Mouse (Mus musculus) forebrain, embryonic 15.5 days (tissue): ENCODE data around the gene Vwa8. TPM values are rescaled to one million over a fixed set of nuclear protein-coding genes. Genes with fewer than 3 reads are reported as not detected.

Experiments
- ATAC-seq: fragments of 200-750 bp; cut with Nextera tagmentation; replicated peaks from 2 replicates; pipeline ENCODE4 v1.8.0; 2017; ENCODE audit warnings: mild to moderate bottlenecking, moderate TSS enrichment, moderate library complexity
- H3K27ac ChIP-seq: fragments of 300-500 bp; sonication (generic); replicated peaks from 2 replicates; pipeline ENCODE4 v1.5.1; 2015; ENCODE audit warnings: mild to moderate bottlenecking, inconsistent platforms
- H3K27me3 ChIP-seq: fragments of 300-500 bp; sonication (generic); 2 replicates; pipeline ENCODE4 v1.6.1; 2015; ENCODE audit warnings: inconsistent platforms
- H3K36me3 ChIP-seq: fragments of 300-500 bp; sonication (generic); 2 replicates; pipeline ENCODE4 v1.6.1; 2015; ENCODE audit warnings: mild to moderate bottlenecking, inconsistent platforms
- H3K4me1 ChIP-seq: fragments of 300-500 bp; sonication (generic); 2 replicates; pipeline ENCODE4 v1.6.1; 2015; ENCODE audit warnings: inconsistent platforms
- H3K4me2 ChIP-seq: fragments of 300-500 bp; sonication (generic); replicated peaks from 2 replicates; pipeline ENCODE4 v1.6.1; 2015; ENCODE audit warnings: mild to moderate bottlenecking, inconsistent platforms
- H3K4me3 ChIP-seq: fragments of 300-500 bp; sonication (generic); 2 replicates; pipeline ENCODE4 v1.5.1; 2015; ENCODE audit warnings: mild to moderate bottlenecking, inconsistent platforms
- H3K9ac ChIP-seq: fragments of 300-500 bp; sonication (generic); replicated peaks from 2 replicates; pipeline ENCODE4 v1.6.1; 2015; ENCODE audit warnings: mild to moderate bottlenecking, inconsistent platforms
- H3K9me3 ChIP-seq: fragments of 300-500 bp; sonication (generic); 2 replicates; pipeline ENCODE4 v1.6.1; 2016; ENCODE audit warnings: inconsistent platforms
- WGBS: fragments of 180-500 bp; shearing (Covaris S2); methylation state at CpG from one replicate; pipeline ENCODE4 v1.1.7; 2015; ENCODE audit warnings: mixed read lengths; 5-methylcytosine and 5-hydroxymethylcytosine counted together
- polyA plus RNA-seq: library from polyadenylated mRNA; unstranded; fragments of >200 nt; fragmentation: Nextera tagmentation; extraction: Ambion mirVana; gene quantifications from 2 replicates; pipeline ENCODE4 v1.2.1, GENCODE M21; 2015

The Vwa8 gene
- polyA plus RNA-seq, 1 experiment from 2014 or later: 5.1 TPM

GRCm38 (mm10) chr14:79049544-79049943 lies 200.7 kb downstream of the Vwa8 start:
- Histone ChIP-seq H3K27me3 (no peaks in the 10 kb centered on the region), H3K27ac (no peak overlapping the region), H3K36me3 (no peaks in the 10 kb centered on the region), H3K4me1 (no peaks in the 10 kb centered on the region), H3K9ac (no peak overlapping the region), H3K4me3 (no peak overlapping the region), H3K9me3 (no peaks in the 10 kb centered on the region), H3K4me2 (no peak overlapping the region)
- WGBS: 84% methylated on average over 11 of the region's 11 CpGs
- no peak for ATAC-seq

GRCm38 (mm10) chr14:79065636-79066035 lies 216.8 kb downstream of the Vwa8 start:
- H3K27ac ChIP-seq: no peak overlapping the region
- 86% methylated on average over 3 of the region's 3 CpGs for WGBS
- H3K27me3 ChIP-seq: no peaks in the 10 kb centered on the region

GRCm38 (mm10) chr14:79069515-79069914 lies 220.7 kb downstream of the Vwa8 start:
- Histone ChIP-seq H3K9me3 (no peaks in the 10 kb centered on the region), H3K4me1 (no peaks in the 10 kb centered on the region), H3K4me2 (no peak overlapping the region), H3K4me3 (no peak overlapping the region), H3K9ac (no peak overlapping the region), H3K27me3 (no peaks in the 10 kb centered on the region), H3K36me3 (no peaks in the 10 kb centered on the region), H3K27ac (no peak overlapping the region)
- no peak for ATAC-seq
- 62% methylated on average over 1 of the region's 1 CpGs for WGBS

More at GRCm38 (mm10) chr14:79065636-79066035, 216.8 kb downstream of the Vwa8 start:
- no peaks in the 10 kb centered on the region for H3K4me1 ChIP-seq
- H3K4me2 ChIP-seq: no peak overlapping the region
- no peaks in the 10 kb centered on the region for H3K36me3 ChIP-seq
- no peak for ATAC-seq
- no peak overlapping the region for H3K4me3 ChIP-seq
- no peaks in the 10 kb centered on the region for H3K9me3 ChIP-seq
- no peak overlapping the region for H3K9ac ChIP-seq

- no peak for ATAC-seq
Measured at GRCm38 (mm10) chr14:79074786-79075185, 225.9 kb downstream of the Vwa8 start.

GRCm38 (mm10) chr14:79076560-79077300 lies 227.9 kb downstream of the Vwa8 start:
- H3K4me2 ChIP-seq: no peak overlapping the region
- H3K4me1 ChIP-seq: no peaks in the 10 kb centered on the region
- H3K27ac ChIP-seq: no peak overlapping the region
- no peaks in the 10 kb centered on the region for H3K36me3 ChIP-seq
- no peak overlapping the region for H3K4me3 ChIP-seq
- H3K27me3 ChIP-seq: no peaks in the 10 kb centered on the region
- no peak overlapping the region for H3K9ac ChIP-seq
- no peaks in the 10 kb centered on the region for H3K9me3 ChIP-seq
- WGBS: 79% methylated on average over 9 of the region's 9 CpGs
- ATAC-seq: no peak

More at GRCm38 (mm10) chr14:79074786-79075185, 225.9 kb downstream of the Vwa8 start:
- no peak overlapping the region for H3K4me3 ChIP-seq
- no peak overlapping the region for H3K9ac ChIP-seq
- H3K27me3 ChIP-seq: no peaks in the 10 kb centered on the region
- 92% methylated on average over 8 of the region's 8 CpGs for WGBS
- H3K27ac ChIP-seq: no peak overlapping the region
- no peaks in the 10 kb centered on the region for H3K4me1 ChIP-seq
- H3K9me3 ChIP-seq: no peaks in the 10 kb centered on the region
- H3K4me2 ChIP-seq: no peak overlapping the region
- H3K36me3 ChIP-seq: no peaks in the 10 kb centered on the region

GRCm38 (mm10) chr14:79083573-79083972 lies 234.7 kb downstream of the Vwa8 start:
- no peak for ATAC-seq
- no peak overlapping the region for H3K4me3 ChIP-seq
- no peaks in the 10 kb centered on the region for H3K36me3 ChIP-seq
- H3K4me1 ChIP-seq: no peaks in the 10 kb centered on the region
- H3K27ac ChIP-seq: no peak overlapping the region
- no peak overlapping the region for H3K4me2 ChIP-seq
- no peaks in the 10 kb centered on the region for H3K27me3 ChIP-seq
- no peaks in the 10 kb centered on the region for H3K9me3 ChIP-seq
- WGBS: 85% methylated on average over 7 of the region's 7 CpGs
- H3K9ac ChIP-seq: no peak overlapping the region

- no peak for ATAC-seq
- H3K4me3 ChIP-seq: no peak overlapping the region
- H3K4me1 ChIP-seq: peaks cover 11% of the 10 kb centered on the region; the same call in 1 of the 2 replicates
- H3K9me3 ChIP-seq: no peaks in the 10 kb centered on the region
- H3K27me3 ChIP-seq: no peaks in the 10 kb centered on the region
- no peak overlapping the region for H3K9ac ChIP-seq
- H3K36me3 ChIP-seq: no peaks in the 10 kb centered on the region
- no peak overlapping the region for H3K4me2 ChIP-seq
- WGBS: 88% methylated on average over 5 of the region's 5 CpGs
- no peak overlapping the region for H3K27ac ChIP-seq
Measured at GRCm38 (mm10) chr14:79086006-79086405, 237.2 kb downstream of the Vwa8 start.

GRCm38 (mm10) chr14:79089464-79089863 lies 240.6 kb downstream of the Vwa8 start:
- Histone ChIP-seq H3K4me3 (no peak overlapping the region), H3K9ac (no peak overlapping the region), H3K4me1 (peaks cover 11% of the 10 kb centered on the region; the same call in 1 of the 2 replicates), H3K36me3 (peaks cover 5% of the 10 kb centered on the region), H3K4me2 (no peak overlapping the region), H3K27ac (no peak overlapping the region), H3K27me3 (no peaks in the 10 kb centered on the region), H3K9me3 (0 out of 2 replicates have a peak, but pooled peaks cover under 1% of the 10 kb centered on the region)
- WGBS: 22% methylated on average over 2 of the region's 2 CpGs
- peak; percentile 68 for ATAC-seq

GRCm38 (mm10) chr14:79097181-79097580 lies 248.3 kb downstream of the Vwa8 start:
- 0 out of 2 replicates have a peak, but pooled peaks cover 3% of the 10 kb centered on the region for H3K9me3 ChIP-seq
- no peaks in the 10 kb centered on the region for H3K4me1 ChIP-seq
- H3K27me3 ChIP-seq: no peaks in the 10 kb centered on the region
- WGBS: 82% methylated on average over 12 of the region's 12 CpGs
- H3K4me3 ChIP-seq: no peak overlapping the region
- no peak overlapping the region for H3K27ac ChIP-seq
- peaks cover 8% of the 10 kb centered on the region for H3K36me3 ChIP-seq
- no peak overlapping the region for H3K4me2 ChIP-seq
- no peak for ATAC-seq
- H3K9ac ChIP-seq: no peak overlapping the region

GRCm38 (mm10) chr14:79106655-79107515 lies 258.0 kb downstream of the Vwa8 start:
- Histone ChIP-seq H3K27me3 (no peaks in the 10 kb centered on the region), H3K4me1 (no peaks in the 10 kb centered on the region; the same call in 1 of the 2 replicates), H3K36me3 (0 out of 2 replicates have a peak, but pooled peaks cover 3% of the 10 kb centered on the region), H3K9ac (no peak overlapping the region), H3K9me3 (no peaks in the 10 kb centered on the region), H3K4me3 (no peak overlapping the region), H3K4me2 (0 out of 2 replicates have a peak overlapping the region, but pooled peaks have one; percentile 24), H3K27ac (no peak overlapping the region)
- ATAC-seq: peak; percentile 90
- 30% methylated on average over 14 of the region's 14 CpGs for WGBS

GRCm38 (mm10) chr14:79109375-79109774 lies 260.5 kb downstream of the Vwa8 start:
- no peak overlapping the region for H3K27ac ChIP-seq
- H3K9me3 ChIP-seq: no peaks in the 10 kb centered on the region
- no peak overlapping the region for H3K4me3 ChIP-seq
- no peaks in the 10 kb centered on the region; the same call in 1 of the 2 replicates for H3K4me1 ChIP-seq
- no peak for ATAC-seq
- H3K9ac ChIP-seq: no peak overlapping the region
- no peaks in the 10 kb centered on the region for H3K27me3 ChIP-seq
- H3K4me2 ChIP-seq: no peak overlapping the region
- WGBS: 30% methylated on average over 1 of the region's 1 CpGs
- 0 out of 2 replicates have a peak, but pooled peaks cover 3% of the 10 kb centered on the region for H3K36me3 ChIP-seq

GRCm38 (mm10) chr14:79110012-79110411 lies 261.2 kb downstream of the Vwa8 start:
- ATAC-seq: no peak
- no peak overlapping the region for H3K4me3 ChIP-seq
- H3K36me3 ChIP-seq: 0 out of 2 replicates have a peak, but pooled peaks cover 3% of the 10 kb centered on the region
- no peak overlapping the region for H3K4me2 ChIP-seq
- no peak overlapping the region for H3K9ac ChIP-seq
- no peaks in the 10 kb centered on the region for H3K27me3 ChIP-seq
- H3K4me1 ChIP-seq: no peaks in the 10 kb centered on the region; the same call in 1 of the 2 replicates
- H3K27ac ChIP-seq: no peak overlapping the region
- 75% methylated on average over 3 of the region's 3 CpGs for WGBS
- H3K9me3 ChIP-seq: no peaks in the 10 kb centered on the region
